Mouse (Mus musculus): ENCODE measurements around the gene Inhba. TPM values are rescaled to one million over a fixed set of nuclear protein-coding genes. Genes with fewer than 3 reads are reported as not detected.

Inhba gene
- polyA plus RNA-seq (2012; rRNA removed) = 4.2 and 5.6 TPM in 2 replicates

GRCm38 (mm10) chr13:16011372-16012242 lies at the start of gene Inhba:
Inhba (plus strand) TSS chr13:16011851.

